Mouse (Mus musculus) telencephalon, adult 2 months (tissue): ENCODE data around the gene Pdzk1ip1.

Source experiments
- DNase-seq: peaks from one replicate; pipeline ENCODE4 v3.0.0-alpha.2; 2011; ENCODE audit warnings: low read depth, low spot score

Gene Pdzk1ip1

GRCm38 (mm10) chr4:115121608-115122007, 33.1 kb downstream of the Pdzk1ip1 start:
- DNase-seq = no peak

GRCm38 (mm10) chr4:115123507-115123906, 35.0 kb downstream of the Pdzk1ip1 start:
- DNase-seq = no peak

- no peak for DNase-seq
Observed at GRCm38 (mm10) chr4:115124713-115125112, 36.2 kb downstream of the Pdzk1ip1 start.

- peak; percentile 26 for DNase-seq
Observed at GRCm38 (mm10) chr4:115133085-115133484, 44.6 kb downstream of the Pdzk1ip1 start.

- DNase-seq = peak; percentile 77
Observed at GRCm38 (mm10) chr4:115133621-115134295, 45.2 kb downstream of the Pdzk1ip1 start, which contains the start of gene Cyp4x1. TSS of gene Cyp4x1 (minus strand) at chr4:115134281.

GRCm38 (mm10) chr4:115134296-115134630, 45.8 kb downstream of the Pdzk1ip1 start:
- peak; percentile 65 for DNase-seq
